Mouse (Mus musculus) forebrain, embryonic 11.5 days (tissue): ENCODE results near the gene Zfp428. TPM values are rescaled to one million over a fixed set of nuclear protein-coding genes. Genes with fewer than 3 reads are reported as not detected.

Source experiments
- ATAC-seq: fragments of 200-750 bp; cut with Nextera tagmentation; replicated peaks from 2 replicates; pipeline ENCODE4 v1.8.0; 2017; ENCODE audit warnings: moderate TSS enrichment; ENCODE audit not compliant: low FRiP score
- DNase-seq: peaks from one replicate; pipeline ENCODE4 v3.0.0-alpha.2; 2017; ENCODE audit warnings: low spot score
- H3K27ac ChIP-seq: fragments of 300-500 bp; sonication (generic); 2 replicates; pipeline ENCODE4 v1.5.1; 2014; ENCODE audit warnings: low read depth, low read length
- H3K27me3 ChIP-seq: fragments of 300-500 bp; sonication (generic); 2 replicates; pipeline ENCODE4 v1.6.1; 2014; ENCODE audit warnings: mild to moderate bottlenecking, low read length, mixed read lengths; ENCODE audit not compliant: control insufficient read depth, insufficient read depth
- H3K36me3 ChIP-seq: fragments of 300-500 bp; sonication (generic); 2 replicates; pipeline ENCODE4 v1.6.1; 2014; ENCODE audit warnings: mild to moderate bottlenecking, low read length, moderate library complexity, mixed read lengths; ENCODE audit not compliant: control insufficient read depth, insufficient read depth
- H3K4me1 ChIP-seq: fragments of 300-500 bp; sonication (generic); replicated peaks from 2 replicates; pipeline ENCODE4 v1.6.1; 2014; ENCODE audit warnings: low read length, mixed read lengths; ENCODE audit not compliant: control insufficient read depth, insufficient read depth
- H3K4me2 ChIP-seq: fragments of 300-500 bp; sonication (generic); 2 replicates; pipeline ENCODE4 v1.6.1; 2014; ENCODE audit warnings: low read depth, mild to moderate bottlenecking, low read length, moderate library complexity, mixed read lengths; ENCODE audit not compliant: severe bottlenecking
- H3K4me3 ChIP-seq: fragments of 300-500 bp; sonication (generic); 2 replicates; pipeline ENCODE4 v1.5.1; 2014; ENCODE audit warnings: low read depth, low read length
- H3K9ac ChIP-seq: fragments of 300-500 bp; sonication (generic); 2 replicates; pipeline ENCODE4 v1.6.1; 2014; ENCODE audit warnings: low read length
- H3K9me3 ChIP-seq: fragments of 300-500 bp; sonication (generic); 2 replicates; pipeline ENCODE4 v1.6.1; 2016; ENCODE audit warnings: low read length, mixed read lengths; ENCODE audit not compliant: control insufficient read depth
- WGBS: fragments of 180-500 bp; shearing (Covaris S2); extraction: QIAGEN DNeasy Blood & Tissue Kit; methylation state at CpG from one replicate; pipeline ENCODE4 v1.1.7; 2014; 5-methylcytosine and 5-hydroxymethylcytosine counted together
- polyA plus RNA-seq: library from polyadenylated mRNA; unstranded; fragments of >200 nt; fragmentation: Nextera tagmentation; extraction: Ambion mirVana; gene quantifications from 2 replicates; pipeline ENCODE4 v1.2.1, GENCODE M21; 2014

The Zfp428 gene
- polyA plus RNA-seq: 109 and 114 TPM in 2 replicates

DNA sequence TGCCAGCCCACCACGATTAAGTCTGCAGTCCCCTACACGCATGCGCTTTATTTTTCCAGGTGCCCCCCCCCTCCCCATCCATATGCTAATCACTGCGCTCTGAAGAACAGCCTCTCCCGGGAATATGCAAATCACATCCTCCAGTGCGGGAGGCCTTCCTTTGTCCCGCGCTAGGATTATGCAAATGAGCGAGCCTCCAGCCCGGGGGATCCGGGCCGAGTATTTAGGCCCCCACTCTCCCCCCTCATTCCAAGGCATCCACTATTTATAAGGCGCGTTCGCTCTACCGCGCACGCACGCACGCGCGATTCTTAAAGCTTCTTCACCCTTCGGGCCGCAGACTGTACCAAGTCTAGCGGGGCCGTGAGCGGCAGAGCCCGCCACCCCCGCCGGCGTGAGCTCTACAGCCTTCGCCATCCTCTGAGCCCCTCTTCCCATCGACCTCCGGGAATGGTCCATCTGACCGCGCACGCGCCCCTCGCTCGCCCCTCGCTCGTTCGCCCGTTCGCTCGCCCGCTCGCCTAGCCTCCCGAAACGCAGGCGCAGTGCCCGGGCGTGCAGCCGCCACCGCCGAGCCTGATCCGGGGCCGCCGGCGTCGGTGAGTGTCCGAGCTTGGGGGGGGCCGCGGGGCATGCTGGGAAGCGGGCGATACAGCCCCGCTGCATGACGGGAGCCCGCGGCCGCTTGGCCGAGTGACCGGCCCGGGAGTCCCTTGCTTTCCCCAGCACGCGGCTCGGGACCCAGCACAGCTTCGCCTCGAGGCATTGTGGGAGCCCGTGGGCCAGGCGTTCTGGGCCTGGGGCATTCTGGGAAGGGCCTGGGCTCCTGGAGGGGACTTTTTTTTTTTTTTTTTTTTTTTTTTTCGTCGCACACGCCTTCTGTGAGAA is at the start of gene Zfp428:
Gene Zfp428 (plus strand): TSS at position 169 of the 888 bp plus-strand sequence.
- Histone ChIP-seq H3K4me2 (peak within 1 kb of the TSS; percentile 68), H3K27me3 (no peaks in the 10 kb centered on the region), H3K9me3 (no peaks in the 10 kb centered on the region), H3K27ac (peak within 1 kb of the TSS; percentile 100), H3K4me3 (peak within 1 kb of the TSS; percentile 57), H3K36me3 (no peaks in the 10 kb centered on the region; the same call in 1 of the 2 replicates), H3K9ac (peak within 1 kb of the TSS; percentile 94), H3K4me1 (peaks cover 23% of the 10 kb centered on the region)
- under 1% methylated on average over 83 of the region's 84 CpGs for WGBS
- ATAC-seq: peak; percentile 94
- peak; percentile 95 for DNase-seq

DNA sequence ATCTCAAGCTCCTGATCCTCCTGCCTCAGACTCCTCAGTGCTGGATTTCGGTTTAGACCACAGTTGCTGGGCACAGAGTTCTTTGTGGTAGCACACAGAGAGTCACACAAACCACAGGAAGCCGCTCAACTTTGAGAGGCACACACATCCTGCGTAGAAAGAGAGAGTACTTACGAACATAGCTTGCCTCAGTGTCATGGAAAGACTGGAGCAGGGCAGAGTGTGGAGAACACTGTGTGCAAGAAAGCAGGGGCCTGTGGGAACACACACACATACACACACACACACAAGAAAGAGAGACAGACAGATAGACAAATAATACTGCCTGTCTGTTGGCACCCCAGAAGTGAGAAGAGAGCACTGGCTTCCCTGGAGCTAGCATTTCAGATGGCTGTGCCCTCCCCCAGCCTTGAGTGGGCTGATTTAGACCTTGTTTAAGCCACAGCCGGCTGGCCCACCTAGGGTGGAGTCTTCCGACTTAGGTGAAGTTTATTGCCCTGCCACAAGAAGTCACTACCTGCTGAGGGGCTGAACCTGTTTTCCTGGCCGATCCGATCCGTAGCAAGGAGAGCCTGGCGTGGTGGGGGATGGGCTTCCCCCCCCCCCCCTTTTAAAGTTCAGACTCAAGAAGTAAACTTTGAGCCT is 49.0 kb upstream of the Zfp428 start:
- Histone ChIP-seq H3K9ac (no peak overlapping the region), H3K27ac (no peak overlapping the region), H3K27me3 (peaks cover 2% of the 10 kb centered on the region; the same call in 1 of the 2 replicates), H3K9me3 (no peaks in the 10 kb centered on the region), H3K4me3 (no peak overlapping the region), H3K4me2 (no peak overlapping the region), H3K36me3 (no peaks in the 10 kb centered on the region), H3K4me1 (peaks cover 3% of the 10 kb centered on the region; the same call in 1 of the 2 replicates)
- ATAC-seq (no peak), DNase-seq (no peak)
- WGBS: 75% methylated on average over 10 of the region's 10 CpGs

DNA sequence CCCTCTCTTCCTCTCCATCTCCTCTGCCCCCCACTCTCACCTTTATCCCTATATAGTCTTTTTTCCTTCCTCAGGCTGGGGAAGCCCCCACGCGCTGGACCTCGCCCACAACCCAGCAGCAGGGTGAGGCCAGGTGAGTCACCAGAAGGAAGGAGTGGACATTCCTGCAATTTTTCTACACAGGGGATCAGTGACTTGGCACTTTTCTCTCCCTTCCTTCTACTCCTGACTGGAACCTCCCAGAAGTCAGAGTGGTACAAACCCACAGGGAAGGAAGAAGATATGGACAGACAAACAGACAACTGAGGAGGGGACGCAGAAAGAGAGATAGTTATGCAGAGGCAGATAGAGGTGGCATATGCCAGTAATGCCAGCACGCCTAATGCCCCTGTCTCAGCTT is 47.4 kb upstream of the Zfp428 start:
- Histone ChIP-seq H3K27me3 (peaks cover 2% of the 10 kb centered on the region; the same call in 1 of the 2 replicates), H3K4me2 (no peak overlapping the region), H3K9ac (no peak overlapping the region), H3K27ac (no peak overlapping the region), H3K9me3 (no peaks in the 10 kb centered on the region), H3K4me1 (peaks cover 3% of the 10 kb centered on the region; the same call in 1 of the 2 replicates), H3K4me3 (no peak overlapping the region), H3K36me3 (no peaks in the 10 kb centered on the region)
- DNase-seq (no peak), ATAC-seq (no peak)
- whole genome bisulfite sequencing: 76% methylated on average over 5 of the region's 5 CpGs

DNA sequence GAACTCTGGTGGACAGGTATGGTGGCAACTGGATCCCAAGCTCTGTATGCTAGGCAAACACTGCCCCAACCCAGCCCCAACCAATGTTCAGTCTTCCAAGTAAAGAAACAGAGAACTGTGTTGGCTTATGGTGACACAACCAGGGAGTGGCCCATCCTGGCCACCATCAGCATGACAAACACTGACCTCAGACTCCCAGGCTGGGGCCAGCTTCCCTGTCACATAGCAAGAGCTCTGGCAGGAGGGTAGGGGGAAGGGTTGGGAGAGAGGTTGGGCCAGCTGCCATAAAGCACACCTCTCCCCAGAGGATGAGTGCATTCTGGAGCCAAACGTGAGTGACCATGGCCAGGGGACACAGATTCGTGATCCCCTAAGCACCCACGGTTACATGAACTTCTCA is 47.0 kb upstream of the Zfp428 start:
- Histone ChIP-seq H3K4me3 (no peak overlapping the region), H3K9ac (no peak overlapping the region), H3K27ac (no peak overlapping the region), H3K36me3 (no peaks in the 10 kb centered on the region), H3K4me1 (peaks cover 3% of the 10 kb centered on the region; the same call in 1 of the 2 replicates), H3K9me3 (no peaks in the 10 kb centered on the region), H3K4me2 (no peak overlapping the region), H3K27me3 (peaks cover 2% of the 10 kb centered on the region; the same call in 1 of the 2 replicates)
- no peak for DNase-seq
- ATAC-seq: no peak
- 85% methylated on average over 3 of the region's 3 CpGs for WGBS

DNA sequence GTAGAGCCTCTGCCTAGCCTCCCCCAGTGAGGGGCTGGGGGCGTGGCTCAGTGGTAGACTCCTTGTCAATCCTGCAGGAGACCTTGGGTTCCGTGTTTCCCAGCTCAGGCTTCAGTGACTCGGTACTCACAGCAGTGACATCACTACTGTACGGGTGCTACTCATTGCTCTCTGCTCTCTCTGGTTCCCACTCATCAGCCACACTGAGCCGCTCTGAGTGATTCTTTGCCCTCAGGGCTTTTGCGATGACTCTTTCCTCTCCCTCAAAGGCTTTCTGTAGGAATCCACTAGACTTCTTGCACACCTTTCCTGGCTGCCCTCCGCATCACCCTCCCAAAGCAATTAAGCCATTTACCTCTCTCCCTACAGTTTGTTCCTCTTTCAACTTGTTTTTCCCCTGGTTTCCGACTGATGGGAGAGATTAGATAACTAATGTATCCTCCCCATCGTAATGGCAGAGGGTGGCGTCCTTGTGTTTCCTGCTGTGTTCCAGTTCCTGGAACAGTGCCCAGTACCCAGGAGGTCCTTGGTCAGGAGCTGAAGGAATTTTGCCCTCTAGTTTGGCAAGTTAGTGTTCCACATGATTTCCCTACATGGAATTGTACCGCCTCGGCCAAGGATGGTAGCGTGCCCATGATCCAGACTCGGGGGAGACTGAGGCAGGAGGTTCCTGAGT is 45.3 kb upstream of the Zfp428 start:
- H3K4me2 ChIP-seq: no peak overlapping the region
- no peak overlapping the region for H3K27ac ChIP-seq
- DNase-seq: no peak
- no peak for ATAC-seq
- H3K4me1 ChIP-seq: peaks cover 3% of the 10 kb centered on the region; the same call in 1 of the 2 replicates
- H3K36me3 ChIP-seq: no peaks in the 10 kb centered on the region
- H3K9ac ChIP-seq: no peak overlapping the region
- peaks cover 2% of the 10 kb centered on the region; the same call in 1 of the 2 replicates for H3K27me3 ChIP-seq
- H3K9me3 ChIP-seq: no peaks in the 10 kb centered on the region
- WGBS: 73% methylated on average over 14 of the region's 14 CpGs
- no peak overlapping the region for H3K4me3 ChIP-seq

DNA sequence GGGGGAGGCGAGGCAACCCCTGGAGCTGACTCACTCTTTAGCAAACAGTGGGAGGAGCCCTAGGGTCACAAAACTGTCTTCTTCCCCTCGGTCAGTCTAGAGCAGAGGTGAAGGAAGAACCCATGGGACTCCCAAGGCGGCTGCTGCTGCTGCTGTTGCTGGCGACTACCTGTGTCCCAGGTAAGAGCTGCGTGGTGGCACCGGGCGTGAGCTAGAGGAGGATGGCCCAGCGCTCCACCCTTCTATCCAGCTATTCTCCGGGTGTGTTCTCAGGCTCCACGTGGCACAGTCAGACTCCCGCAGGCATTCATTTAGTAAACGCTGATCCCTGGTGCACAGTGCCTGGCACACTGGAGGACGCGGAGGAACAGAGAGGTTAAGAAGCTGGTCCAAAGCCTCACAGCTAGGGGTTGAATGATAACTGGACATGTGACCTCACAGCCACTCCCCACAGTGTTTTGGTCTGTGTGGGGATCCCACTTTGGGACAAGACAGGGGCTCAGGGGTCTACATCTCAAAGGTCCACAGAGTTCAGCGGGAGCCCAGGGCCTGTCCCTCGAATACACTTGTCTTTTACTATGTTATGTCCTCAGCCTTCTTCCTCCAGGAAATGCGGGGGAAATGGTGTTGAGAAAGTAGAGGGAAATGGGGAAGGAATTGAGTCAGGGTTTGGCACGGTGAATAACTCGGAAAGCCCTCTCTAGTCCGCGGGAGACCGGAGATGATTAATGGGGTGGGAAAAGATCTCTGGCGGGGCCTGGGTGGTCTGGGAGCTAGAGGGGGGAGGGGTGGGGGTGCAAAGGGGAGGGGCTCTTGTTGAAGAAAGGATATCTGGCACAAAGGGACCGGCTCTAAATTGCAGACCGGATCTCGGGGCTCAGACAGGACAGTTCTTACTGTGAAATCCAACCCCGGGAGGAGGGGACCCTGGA is 44.2 kb upstream of the Zfp428 start, which contains the start of gene Plaur:
Gene Plaur (plus strand): TSS at position 97 of the 932 bp plus-strand sequence.
- DNase-seq (no peak), ATAC-seq (0 out of 2 replicates have a peak, but pooled peaks have one; percentile 33)
- H3K4me3 ChIP-seq: no peak within 1 kb of the TSS

DNA sequence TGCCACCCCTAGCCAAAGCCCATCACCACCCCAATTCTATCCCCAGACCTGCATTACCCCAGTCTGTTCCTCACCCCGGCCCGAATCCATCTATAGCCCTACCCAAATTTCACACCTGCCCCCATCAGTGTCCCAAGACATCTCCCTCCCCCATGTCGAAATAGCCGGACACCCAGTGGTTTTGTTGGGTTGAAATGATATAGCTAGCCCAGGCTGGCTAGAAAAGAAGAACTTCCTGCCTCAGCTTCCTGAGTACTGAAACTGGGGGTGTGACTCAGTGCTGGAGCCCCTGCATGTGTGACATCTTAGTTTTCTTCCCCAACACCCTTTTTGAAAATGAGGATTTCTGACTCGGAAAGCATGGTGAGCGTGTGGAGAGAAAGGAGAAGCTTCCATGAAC is 40.0 kb upstream of the Zfp428 start:
- H3K4me2 ChIP-seq: no peak overlapping the region
- no peak overlapping the region for H3K9ac ChIP-seq
- no peak overlapping the region for H3K27ac ChIP-seq
- WGBS: 79% methylated on average over 6 of the region's 6 CpGs
- H3K27me3 ChIP-seq: peaks cover 2% of the 10 kb centered on the region; the same call in 1 of the 2 replicates
- H3K36me3 ChIP-seq: no peaks in the 10 kb centered on the region
- H3K4me1 ChIP-seq: peaks cover 3% of the 10 kb centered on the region; the same call in 1 of the 2 replicates
- no peak for ATAC-seq
- H3K4me3 ChIP-seq: no peak overlapping the region
- DNase-seq: no peak
- H3K9me3 ChIP-seq: peaks cover 4% of the 10 kb centered on the region; the same call in 1 of the 2 replicates

More for the DNA sequence above, 44.2 kb upstream of the Zfp428 start, which contains the start of gene Plaur:
- peak within 1 kb of the TSS; percentile 26 for H3K4me2 ChIP-seq
- H3K9ac ChIP-seq: no peak within 1 kb of the TSS
- peaks cover 3% of the 10 kb centered on the region; the same call in 1 of the 2 replicates for H3K4me1 ChIP-seq
- H3K9me3 ChIP-seq: no peaks in the 10 kb centered on the region
- no peak within 1 kb of the TSS for H3K27ac ChIP-seq
- H3K27me3 ChIP-seq: peaks cover 2% of the 10 kb centered on the region; the same call in 1 of the 2 replicates
- H3K36me3 ChIP-seq: no peaks in the 10 kb centered on the region
- WGBS: 12% methylated on average over 27 of the region's 27 CpGs
